Mouse (Mus musculus) layer of hippocampus, postnatal 36 days (tissue): Measurements from ENCODE around the gene Pirb. TPM values are rescaled to one million over a fixed set of nuclear protein-coding genes. Genes with fewer than 3 reads are reported as not detected.
"Not testable (repeated sequence)": the region's sequence is repeated elsewhere in the genome, so short reads cannot be mapped to it uniquely, and the experiment has no call there.

Source experiments
- DNase-seq, 2 experiments: peaks; one replicate each; pipeline ENCODE4 v3.0.0; 2022
- total RNA-seq, 2 experiments: library from RNA; stranded (reverse); gene quantifications; 2 replicates each; pipeline ENCODE4 v1.2.3; 2021

The Pirb gene
- under 1 TPM; 0.12 to 0.15 TPM for total RNA-seq

DNA sequence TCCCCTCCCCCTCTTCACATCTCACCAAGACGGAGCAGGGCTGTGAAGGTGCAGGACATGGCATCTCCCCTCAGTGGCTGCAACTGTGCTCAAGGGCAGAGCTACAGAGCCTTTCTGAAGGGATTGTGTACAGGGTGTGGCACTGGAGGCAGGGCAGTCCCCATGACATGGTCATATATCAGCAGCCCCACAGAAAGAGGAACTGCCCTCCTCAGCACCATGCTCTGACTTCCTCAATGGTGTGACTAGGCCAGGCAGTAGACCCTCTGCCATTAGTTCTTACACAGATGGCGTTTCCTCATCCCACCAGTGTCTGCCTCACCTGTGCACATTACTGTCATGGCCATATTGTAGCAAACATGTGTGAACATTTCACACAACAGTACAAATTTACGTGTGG is at the start of gene Pirb:
TSS of gene Pirb (minus strand) at position 124 of the 400 bp plus-strand sequence.
- not testable (repeated sequence) for DNase-seq

- DNase-seq = not testable (repeated sequence)
Measured at GRCm38 (mm10) chr7:3732675-3733074, 12.5 kb upstream of the Pirb start.

- DNase-seq = not testable (repeated sequence)
Measured at GRCm38 (mm10) chr7:3725459-3725858, 5.3 kb upstream of the Pirb start.

GRCm38 (mm10) chr7:3715249-3715648 is 4.9 kb downstream of the Pirb start:
- no peak for DNase-seq

- no peak for DNase-seq
Measured at GRCm38 (mm10) chr7:3712264-3712942, 7.8 kb downstream of the Pirb start.

DNA sequence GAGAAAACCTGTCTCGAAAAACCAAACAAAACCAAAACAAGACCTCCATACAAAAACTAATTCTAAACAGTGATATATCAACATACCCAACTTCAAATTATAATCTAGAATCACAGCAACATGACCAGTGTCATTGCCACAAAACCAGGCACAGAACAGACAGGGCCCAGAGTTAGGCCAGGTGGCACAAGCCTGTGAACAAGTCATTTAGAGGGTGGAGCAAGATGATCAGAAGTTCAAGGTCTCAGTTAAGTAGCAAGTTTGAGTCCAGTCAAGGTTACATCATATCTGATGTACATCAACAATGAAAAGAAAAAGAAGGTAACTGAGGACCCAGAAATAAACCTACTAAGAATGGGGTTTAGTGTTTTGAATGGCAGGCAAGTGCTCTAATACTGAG is 11.2 kb downstream of the Pirb start:
- DNase-seq = no peak

- not testable (repeated sequence) for DNase-seq
Measured at GRCm38 (mm10) chr7:3708447-3708980, 11.7 kb downstream of the Pirb start.

- DNase-seq = no peak
Measured at GRCm38 (mm10) chr7:3707568-3708413, 12.4 kb downstream of the Pirb start.

- no peak for DNase-seq
Measured at GRCm38 (mm10) chr7:3707027-3707426, 13.2 kb downstream of the Pirb start.

DNA sequence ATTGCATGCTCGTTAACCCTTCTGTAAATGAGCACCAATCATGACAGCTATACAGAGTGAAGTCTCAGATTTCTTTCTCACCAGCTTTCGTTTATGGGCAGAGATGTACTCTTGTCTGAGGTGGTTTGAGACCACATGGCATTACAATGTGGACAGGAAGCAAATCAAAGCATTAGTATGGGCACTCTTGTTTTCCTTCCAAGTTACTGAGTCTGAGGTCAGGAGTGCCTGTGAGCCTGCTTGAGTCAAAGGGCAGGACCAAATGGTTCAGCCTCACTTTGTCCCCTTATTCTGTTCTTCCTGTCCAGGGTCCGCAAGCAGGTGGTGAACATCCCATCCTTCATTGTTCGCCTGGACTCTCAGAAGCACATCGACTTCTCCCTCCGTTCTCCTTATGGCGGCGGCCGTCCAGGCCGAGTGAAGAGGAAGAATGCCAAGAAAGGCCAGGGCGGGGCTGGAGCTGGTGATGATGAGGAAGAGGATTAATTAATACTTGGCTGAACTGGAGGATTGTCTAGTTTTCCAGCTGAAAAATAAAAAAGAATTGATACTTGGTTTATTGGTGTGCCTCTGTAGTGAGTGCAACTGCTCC is 13.8 kb downstream of the Pirb start:
- DNase-seq = no peak

DNA sequence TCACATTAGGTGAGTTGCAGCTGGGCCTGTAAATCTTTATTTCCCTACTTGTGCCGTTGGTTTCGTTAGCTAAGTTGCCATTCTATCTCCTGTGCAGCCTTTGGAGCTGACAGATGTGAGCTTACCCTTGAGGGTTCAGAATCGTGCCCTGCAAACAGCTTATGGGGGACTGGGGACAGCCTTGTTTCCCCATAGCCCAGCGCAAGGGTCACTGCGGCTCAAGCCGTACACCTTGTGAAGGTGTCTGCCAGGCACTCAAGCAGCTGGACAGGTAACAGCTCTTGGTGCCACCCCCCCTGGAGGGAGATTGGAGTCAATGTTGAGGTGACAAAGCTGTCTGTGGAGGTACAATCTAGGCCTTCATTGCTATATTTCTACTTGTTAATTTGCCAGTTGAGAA is 14.3 kb downstream of the Pirb start:
- no peak for DNase-seq

DNA sequence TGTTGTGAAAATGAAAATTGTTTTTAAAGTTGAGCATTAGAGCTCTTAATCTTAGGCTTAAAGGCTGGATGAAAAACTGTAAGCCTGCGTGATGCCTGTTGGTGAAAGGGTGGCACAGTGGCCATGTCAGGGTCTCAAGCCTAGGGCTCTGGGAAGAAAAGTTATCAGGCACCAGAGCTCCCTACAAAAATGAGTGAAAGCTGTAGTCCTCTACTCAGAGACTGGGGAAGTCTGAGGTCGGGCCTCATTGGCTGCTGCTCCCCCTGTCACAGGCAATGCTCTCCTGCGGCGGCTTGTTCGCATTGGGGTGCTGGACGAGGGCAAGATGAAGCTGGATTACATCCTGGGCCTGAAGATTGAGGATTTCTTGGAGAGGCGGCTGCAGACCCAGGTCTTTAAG is 14.7 kb downstream of the Pirb start:
- DNase-seq = not testable (repeated sequence)

GRCm38 (mm10) chr7:3704475-3704874 is 15.7 kb downstream of the Pirb start:
- no peak for DNase-seq

DNA sequence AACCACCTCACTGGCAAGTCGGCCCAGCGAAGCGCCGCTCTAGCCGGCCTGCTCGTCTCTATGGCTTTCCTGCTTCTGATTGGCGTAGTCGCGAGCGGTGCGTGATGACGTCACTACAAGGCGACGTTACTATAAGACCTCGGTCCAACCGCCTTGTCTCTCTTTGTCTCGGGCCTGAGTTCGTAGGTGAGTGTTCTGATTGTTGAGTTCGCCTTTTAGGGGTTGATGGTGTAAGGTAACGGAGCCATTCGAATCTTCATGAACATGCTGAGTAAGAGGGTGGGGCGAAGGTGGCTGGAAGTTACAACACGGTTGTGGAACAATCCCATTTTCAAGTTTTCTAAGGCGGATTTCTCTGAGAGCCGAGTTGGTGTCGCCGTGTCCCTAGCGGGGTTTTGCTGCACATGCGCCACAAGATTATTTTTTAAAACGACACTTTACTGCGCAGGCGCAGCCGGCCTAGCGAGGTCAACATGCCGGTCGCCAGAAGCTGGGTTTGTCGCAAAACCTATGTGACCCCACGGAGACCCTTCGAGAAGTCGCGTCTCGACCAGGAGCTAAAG is 16.2 kb downstream of the Pirb start, which contains the start of gene Rps9:
TSS of gene Rps9 (plus strand) at position 115 of the 563 bp plus-strand sequence.
- peak; percentile 95 for DNase-seq

- DNase-seq = no peak
Measured at GRCm38 (mm10) chr7:3703148-3703878, 16.9 kb downstream of the Pirb start.

DNA sequence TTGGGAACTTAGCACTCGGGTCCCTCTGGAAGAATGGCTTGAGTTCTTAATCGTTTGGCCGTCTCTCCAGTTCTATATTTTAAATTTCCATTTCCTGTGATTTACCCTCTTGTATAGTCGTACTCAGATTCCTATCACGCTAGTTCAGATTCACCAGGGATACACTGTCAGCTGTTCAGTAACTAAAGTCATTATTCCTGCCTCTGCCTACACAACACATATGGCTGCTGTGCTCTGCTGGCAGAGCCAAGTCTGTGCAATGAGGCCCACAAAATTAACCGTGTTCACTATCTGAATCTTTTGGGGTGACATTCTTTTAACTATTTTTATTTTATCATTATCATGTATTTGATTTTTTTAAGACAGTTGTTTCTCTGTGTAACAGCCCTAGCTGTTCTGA is 21.7 kb downstream of the Pirb start:
- no peak for DNase-seq

DNA sequence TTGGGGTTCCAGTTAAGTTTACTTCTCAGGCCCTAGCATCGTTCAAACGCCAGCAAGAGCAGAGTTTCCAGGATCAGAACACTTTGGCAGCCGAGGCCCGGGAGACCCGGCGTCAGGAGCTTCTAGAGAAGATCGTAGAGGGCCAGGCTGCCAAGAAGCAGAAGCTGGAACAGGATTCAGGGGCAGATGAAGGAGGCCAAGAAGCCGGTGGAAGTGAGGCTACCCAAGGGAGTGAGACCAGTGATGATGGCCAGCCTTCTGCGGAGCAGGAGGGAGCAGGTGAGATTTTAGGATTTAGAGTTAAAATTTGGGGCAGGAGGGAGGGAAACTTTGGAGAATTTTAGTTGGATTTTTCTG is 25.3 kb downstream of the Pirb start:
- DNase-seq = not testable (repeated sequence)

GRCm38 (mm10) chr7:3694076-3694948 is 25.9 kb downstream of the Pirb start:
- DNase-seq = peak in 1 of 2 experiments; percentile 32

DNA sequence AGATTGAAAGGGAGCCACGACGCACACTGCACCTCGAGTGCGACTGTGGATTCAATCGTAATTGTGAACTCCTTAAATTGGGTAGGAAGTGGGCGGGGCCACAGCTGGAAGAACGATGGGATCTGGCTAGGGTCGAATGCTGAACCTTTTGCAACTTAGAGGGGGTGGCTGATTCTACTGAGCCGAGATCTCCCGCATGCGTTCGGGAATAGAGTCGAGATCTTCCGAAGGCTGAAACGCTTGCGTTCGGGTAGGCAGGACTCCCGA is 26.4 kb downstream of the Pirb start:
- no peak for DNase-seq

DNA sequence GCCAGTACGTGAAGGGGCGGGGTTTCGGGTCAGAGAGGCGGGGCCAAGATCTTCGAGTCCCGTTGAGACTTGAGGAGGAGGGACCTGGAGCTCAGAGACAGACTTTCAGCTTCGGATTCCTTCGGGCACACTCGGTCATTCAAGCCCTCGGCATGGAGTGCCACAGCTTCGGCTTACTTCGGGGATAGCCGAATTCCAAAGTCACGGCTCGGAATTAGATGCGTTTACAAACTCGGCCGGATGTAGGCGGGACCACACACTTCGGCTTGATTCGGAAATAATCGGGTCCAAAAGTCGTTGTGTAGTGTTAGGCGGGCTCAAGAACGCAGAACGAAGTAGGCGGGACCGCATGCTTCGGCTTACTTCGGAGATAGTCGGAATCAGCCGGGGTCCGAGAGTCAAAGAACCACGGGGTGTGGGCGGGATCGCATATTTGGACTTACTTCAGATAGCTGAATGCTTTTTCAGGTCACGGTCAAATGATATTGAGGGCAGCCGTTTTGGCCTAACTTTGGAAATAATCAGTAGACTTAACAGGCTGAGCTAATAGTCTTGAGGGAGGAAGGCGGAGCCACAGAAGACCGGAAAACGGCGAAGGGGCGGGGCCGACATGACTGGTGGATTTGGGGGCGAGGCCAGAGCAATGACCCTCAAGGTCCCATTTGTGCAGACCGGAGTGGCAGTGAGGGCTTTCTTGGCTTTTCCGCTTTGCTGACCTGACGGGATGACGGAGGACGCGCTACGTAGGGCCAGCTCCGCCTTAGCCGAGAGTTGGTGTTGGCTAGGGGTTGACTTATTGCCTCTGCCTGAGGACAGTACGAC is 27.0 kb downstream of the Pirb start, which contains the start of gene Mboat7:
TSS of gene Mboat7 (minus strand) at position 537 of the 822 bp plus-strand sequence.
- DNase-seq = peak; percentile 94 to 95
